Mouse (Mus musculus) brown adipose tissue, adult 24 weeks (tissue): ENCODE data around the gene Neurog3. TPM values are rescaled to one million over a fixed set of nuclear protein-coding genes. Genes with fewer than 3 reads are reported as not detected.
A peak's percentile ranks its signal among the peaks of the same experiment; 100 is the strongest.

Experiments
- H3K27ac ChIP-seq: fragments of 200-500 bp; replicated peaks from 2 replicates; pipeline ENCODE4 v1.5.1; 2012; ENCODE audit warnings: low read depth, mild to moderate bottlenecking, low read length
- H3K4me1 ChIP-seq: fragments of 200-500 bp; 2 replicates; pipeline ENCODE4 v1.6.1; 2012; ENCODE audit warnings: low read length, mixed read lengths; ENCODE audit not compliant: control insufficient read depth, insufficient read depth, insufficient read length
- H3K4me3 ChIP-seq: fragments of 200-500 bp; 2 replicates; pipeline ENCODE4 v1.5.1; 2012; ENCODE audit warnings: low read depth, mild to moderate bottlenecking, low read length, moderate library complexity; ENCODE audit not compliant: insufficient read depth
- polyA plus RNA-seq: library from polyadenylated mRNA; stranded (reverse); fragments of >200 nt; gene quantifications from 2 replicates; pipeline ENCODE4 v1.2.4, GENCODE M21; 2012; ENCODE audit not compliant: missing spikeins, insufficient read depth, insufficient read length

Neurog3 gene
- polyA plus RNA-seq: not detected in 2 replicates

DNA sequence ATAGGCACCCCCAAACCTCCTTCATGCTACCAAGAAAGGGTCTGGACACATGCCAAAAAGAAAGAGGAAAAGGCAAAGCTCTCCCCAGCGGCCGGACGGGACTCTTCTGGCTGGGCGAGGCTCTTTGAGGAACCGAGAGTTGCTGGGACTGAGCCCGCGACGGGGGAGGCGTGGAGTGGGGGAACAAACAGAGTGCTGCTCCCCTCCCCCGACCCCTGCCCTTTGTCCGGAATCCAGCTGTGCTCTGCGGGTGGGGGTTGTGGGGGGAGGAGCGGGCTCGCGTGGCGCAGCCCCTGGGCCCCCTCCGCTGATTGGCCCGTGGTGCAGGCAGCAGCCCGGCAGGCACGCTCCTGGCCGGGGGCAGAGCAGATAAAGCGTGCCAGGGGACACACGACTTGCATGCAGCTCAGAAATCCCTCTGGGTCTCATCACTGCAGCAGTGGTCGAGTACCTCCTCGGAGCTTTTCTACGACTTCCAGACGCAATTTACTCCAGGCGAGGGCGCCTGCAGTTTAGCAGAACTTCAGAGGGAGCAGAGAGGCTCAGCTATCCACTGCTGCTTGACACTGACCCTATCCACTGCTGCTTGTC is at the start of gene Neurog3:
Neurog3 (plus strand) TSS at position 400 of the 591 bp plus-strand sequence.
- Histone ChIP-seq H3K4me1 (no peaks in the 10 kb centered on the region), H3K4me3 (no peak within 1 kb of the TSS)

DNA sequence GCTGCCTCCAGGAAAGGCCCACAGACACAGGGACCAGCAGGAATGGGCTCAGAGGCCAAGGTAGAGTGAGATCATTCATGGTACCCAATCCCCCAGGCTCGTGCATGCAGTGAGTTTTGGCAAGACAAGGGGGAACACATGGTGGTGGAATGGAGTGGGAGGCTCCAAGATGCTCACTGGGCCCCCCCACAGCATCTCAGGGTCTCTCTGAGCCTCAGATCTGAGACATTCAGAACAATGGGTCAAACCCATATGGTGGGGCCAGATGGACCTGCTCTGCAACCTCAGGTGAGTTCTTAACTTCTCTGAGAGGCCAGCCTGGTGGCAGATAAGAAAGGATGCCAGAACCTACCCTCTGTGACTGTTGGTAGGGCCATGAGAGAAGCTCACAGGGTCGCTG is 46.8 kb upstream of the Neurog3 start:
- no peak overlapping the region for H3K27ac ChIP-seq
- H3K4me1 ChIP-seq: no peaks in the 10 kb centered on the region
- H3K4me3 ChIP-seq: no peak overlapping the region

More for the DNA sequence above, at the start of gene Neurog3:
- H3K27ac ChIP-seq: no peak within 1 kb of the TSS

DNA sequence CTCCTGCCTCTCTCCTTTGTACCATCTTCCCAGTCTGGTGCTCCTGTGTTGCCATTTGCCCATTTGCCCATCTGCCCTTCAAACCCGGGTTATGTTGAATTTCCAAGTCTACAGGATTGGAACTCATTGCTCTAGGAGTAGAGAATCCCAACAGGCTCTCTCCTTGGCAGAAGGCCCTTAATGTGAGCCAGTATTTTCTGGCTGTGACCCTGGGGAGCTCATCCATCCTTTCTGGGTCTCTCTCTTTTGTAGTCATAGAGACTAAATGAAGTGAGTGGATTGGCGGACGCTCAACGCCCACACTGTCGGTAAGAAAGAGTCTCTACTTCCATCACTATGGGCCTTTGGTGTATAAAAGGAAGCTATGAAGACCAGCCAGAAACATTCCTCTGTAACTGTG is 46.1 kb upstream of the Neurog3 start:
- Histone ChIP-seq H3K4me3 (no peak overlapping the region), H3K4me1 (no peaks in the 10 kb centered on the region), H3K27ac (no peak overlapping the region)

DNA sequence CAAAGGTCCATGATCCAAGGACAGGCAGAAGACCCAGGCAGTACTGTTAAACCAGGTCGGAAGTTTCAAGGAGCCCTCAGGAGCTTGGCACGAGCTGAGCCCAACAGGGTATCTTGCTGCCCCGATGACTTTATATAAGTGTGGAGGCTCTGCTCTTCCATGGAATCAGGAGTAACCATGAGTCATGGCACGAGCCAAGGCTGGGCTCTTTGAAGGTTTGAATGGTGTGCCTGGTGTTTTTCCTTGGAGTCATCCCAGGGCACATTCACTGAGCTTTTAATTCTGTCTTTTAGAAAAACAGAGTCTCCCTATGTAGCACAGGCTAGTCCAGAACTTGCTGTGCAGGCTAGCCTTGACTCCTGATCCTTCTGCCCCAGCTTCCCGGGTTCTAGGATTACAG is 44.5 kb upstream of the Neurog3 start:
- Histone ChIP-seq H3K27ac (no peak overlapping the region), H3K4me1 (no peaks in the 10 kb centered on the region), H3K4me3 (no peak overlapping the region)

DNA sequence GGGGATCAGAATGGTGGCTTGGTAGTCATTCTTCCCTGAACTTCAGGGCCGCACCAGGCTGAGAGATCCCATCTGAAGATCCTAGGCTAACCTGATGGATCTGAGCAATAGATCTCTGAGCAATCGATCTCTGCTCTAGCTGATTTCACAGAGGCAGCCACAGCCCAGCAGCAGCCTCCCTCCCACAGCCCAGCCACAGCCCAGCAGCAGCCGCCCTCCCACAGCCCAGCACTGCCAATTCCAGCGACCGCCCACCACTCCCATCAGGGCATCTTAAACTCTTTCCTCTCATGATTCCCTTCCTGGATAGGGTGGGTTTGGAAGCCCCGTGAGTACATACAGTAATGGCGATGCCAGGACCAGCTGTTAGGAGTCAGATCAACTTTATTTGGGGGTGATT is 43.8 kb upstream of the Neurog3 start:
- Histone ChIP-seq H3K4me1 (no peaks in the 10 kb centered on the region), H3K4me3 (no peak overlapping the region), H3K27ac (no peak overlapping the region)

DNA sequence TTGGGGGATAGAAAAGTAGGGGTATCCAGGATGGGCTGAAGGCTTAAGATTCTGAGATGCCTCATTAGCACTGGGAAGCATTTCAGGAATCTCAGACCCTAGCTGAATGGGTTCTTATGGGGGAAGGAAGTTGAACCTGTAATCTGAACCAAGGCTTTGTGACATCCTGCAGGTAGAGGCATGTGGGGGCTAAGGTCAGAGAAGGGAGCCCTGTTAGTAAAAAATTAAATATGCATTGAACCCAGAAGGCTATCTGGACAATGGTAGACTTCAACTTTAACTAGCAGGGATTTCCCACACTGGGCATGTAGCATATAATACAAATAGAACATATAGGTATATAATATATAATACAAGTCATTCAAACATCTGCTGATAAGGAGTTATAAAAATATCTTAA is 43.4 kb upstream of the Neurog3 start:
- H3K4me3 ChIP-seq: no peak overlapping the region
- no peak overlapping the region for H3K27ac ChIP-seq

DNA sequence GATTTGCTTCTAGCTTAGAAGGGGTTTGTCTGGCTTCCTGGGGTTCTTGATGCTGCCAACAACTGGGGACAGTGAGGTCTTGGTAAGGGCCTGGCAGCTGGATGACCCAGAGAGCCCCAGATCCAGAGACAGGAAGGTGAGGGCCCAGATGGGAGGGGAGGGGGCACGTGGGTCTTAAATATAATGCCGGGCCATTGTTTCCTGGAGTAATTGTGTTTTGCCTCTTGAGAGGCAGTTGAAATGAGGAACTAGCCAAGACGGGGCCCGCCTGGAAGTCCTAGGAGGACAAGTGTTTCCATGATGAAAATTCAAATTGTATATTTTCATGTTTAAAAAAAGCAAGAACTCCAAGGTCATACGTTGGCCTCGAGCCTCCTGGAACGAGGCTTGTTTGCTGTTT is 39.0 kb upstream of the Neurog3 start:
- no peak overlapping the region for H3K4me3 ChIP-seq
- H3K27ac ChIP-seq: no peak overlapping the region
- H3K4me1 ChIP-seq: no peaks in the 10 kb centered on the region

More for the DNA sequence above, 43.4 kb upstream of the Neurog3 start:
- H3K4me1 ChIP-seq: no peaks in the 10 kb centered on the region

DNA sequence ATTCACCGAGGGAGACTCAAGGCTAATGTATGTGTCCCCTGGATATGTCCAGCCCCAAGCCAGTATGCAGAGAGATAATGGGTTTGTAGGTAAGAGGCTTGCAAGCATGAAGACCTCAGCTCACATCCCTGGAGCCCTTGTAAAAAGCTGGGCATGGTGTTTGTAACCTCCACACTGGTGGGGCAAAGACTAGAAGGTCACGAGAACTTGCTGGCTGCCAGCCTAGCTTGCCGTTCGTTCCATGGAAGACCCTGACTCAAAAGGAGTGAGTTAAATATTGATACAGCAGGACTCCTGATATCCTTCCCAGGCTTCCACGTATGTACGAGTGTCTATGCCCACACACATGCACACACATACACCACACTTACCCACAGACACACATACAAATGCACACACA is 38.5 kb upstream of the Neurog3 start:
- no peaks in the 10 kb centered on the region for H3K4me1 ChIP-seq
- H3K27ac ChIP-seq: no peak overlapping the region
- H3K4me3 ChIP-seq: no peak overlapping the region

DNA sequence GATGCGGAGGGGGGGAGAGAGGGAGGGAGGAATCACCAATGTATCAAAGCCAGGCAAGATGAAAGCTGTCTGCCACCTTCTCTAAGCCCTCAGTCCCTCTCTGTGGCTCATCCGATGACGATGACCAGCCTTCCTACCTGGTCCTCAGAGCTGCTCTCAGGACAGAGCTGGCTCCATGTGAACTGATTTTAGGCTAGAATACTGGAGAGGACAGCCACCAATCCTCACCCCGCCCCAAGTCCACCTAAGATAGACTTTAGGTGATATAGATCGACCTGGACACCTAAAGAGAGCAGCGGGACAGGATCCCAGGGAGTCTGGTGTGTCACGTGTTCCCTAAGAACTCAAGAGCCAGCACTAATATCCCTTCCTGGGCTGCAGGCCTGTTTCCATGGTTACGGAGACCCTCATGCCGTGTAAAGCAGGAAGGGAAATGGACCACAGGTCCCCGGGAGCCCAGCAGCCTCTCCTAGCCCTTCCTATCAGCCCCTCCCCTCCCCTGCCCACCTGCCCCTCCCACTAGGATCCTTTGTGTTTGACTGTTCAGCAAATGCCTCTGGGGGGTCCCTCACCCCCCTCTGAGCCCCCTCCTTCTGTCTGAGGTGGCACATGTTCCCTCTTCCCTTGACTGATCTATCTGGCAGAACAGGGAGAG is 33.0 kb upstream of the Neurog3 start:
- no peaks in the 10 kb centered on the region for H3K4me1 ChIP-seq
- no peak overlapping the region for H3K4me3 ChIP-seq
- H3K27ac ChIP-seq: no peak overlapping the region

DNA sequence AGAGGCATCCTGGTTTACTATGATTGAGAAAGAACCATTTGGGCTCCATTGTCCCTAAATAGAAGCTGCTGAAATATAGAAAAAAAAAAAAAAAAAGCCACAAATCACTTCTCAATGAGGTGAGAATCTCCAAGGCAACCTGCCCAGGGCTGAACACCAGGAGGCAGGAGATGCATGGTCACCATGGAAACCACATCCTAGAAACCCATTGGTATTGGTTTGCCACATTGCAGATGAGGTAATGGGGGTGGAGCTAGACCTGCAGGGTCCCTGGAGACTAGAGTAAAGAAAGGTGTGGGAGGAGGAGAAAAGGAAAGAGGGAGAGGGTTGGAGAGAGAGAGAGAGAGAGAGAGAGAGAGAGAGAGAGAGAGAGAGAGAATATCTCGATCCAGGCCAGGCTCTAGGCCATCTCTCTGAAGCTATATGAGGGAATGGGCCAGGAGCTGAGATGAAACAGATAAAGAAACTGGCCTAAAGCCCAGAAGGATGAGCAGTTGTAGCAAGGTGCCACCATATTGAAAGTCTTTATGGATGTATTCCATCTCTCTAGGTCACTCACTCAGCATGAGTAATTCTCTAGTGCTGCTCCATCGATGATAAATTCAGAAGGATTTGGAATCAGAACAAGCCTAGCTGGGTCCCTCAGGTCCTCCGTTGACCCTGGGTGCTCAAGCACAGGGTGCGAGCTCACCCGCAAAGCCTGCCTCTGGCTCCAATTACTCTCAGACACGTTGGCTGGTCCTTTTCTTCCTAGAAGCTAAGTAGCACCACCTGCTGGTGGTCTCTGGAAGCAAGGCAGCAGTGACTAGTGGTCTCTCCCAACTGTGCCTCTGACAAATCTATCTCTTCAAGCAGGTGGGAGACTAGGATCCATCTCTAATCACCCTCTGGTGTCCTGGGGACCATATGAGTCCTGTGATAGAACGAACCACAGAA is 31.1 kb upstream of the Neurog3 start:
- no peak overlapping the region for H3K4me3 ChIP-seq
- no peaks in the 10 kb centered on the region for H3K4me1 ChIP-seq
- no peak overlapping the region for H3K27ac ChIP-seq

DNA sequence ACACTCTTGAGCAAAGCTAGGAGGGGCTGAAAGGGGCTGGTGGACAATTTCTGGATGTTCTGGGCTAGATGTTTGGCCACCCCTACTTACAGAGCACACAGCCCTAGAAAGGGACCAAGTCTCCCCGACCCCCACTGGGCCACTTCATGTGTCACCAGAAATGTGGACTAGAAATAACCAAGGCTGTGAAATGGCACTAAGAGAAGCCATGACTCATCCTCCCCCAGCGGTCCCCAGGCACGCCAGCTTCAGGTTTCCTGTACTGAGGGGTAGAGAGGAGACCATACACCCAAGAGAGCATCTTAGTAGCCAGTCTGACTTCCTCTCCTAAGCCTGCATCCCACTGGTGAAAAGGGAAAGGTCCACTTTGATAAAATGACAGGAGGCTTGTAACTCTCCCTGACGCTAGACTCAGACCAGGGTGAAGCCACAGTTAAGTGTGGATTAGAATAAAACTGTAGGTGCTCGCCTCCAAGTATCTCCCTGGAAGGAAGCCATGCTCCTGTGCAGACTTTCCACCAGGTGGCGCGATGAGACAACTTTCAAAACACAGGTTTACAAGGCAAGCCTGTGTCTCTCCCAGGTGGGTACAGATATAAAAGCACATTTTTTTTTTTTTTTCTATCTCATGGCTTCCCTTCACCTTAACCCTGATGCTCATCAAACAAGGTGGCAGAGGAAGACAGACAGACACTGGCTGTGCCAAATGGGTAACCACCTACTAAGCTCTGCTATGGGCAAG is 27.9 kb upstream of the Neurog3 start:
- Histone ChIP-seq H3K4me1 (no peaks in the 10 kb centered on the region), H3K27ac (no peak overlapping the region), H3K4me3 (no peak overlapping the region)

DNA sequence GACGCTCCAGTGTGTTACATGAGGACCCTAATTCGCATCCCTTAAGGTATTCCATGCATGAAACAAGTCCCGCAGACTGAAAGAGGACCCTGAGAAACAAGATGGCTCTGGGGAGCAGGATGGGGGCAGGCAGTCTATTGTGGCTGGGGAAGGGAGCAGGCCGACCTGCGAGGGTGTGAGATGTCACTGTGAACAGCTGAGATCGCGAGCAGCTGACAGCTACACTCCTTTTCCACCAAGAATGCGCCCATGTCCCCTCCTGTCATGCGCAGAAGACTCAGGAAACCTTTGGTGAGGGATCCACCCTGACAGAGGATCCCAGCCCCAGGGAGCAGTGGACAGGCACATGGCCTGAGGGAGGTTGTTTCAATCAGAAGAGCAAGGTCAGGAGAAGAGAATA is 25.8 kb upstream of the Neurog3 start:
- Histone ChIP-seq H3K4me1 (0 out of 2 replicates have a peak, but pooled peaks cover 2% of the 10 kb centered on the region), H3K27ac (no peak overlapping the region), H3K4me3 (no peak overlapping the region)

DNA sequence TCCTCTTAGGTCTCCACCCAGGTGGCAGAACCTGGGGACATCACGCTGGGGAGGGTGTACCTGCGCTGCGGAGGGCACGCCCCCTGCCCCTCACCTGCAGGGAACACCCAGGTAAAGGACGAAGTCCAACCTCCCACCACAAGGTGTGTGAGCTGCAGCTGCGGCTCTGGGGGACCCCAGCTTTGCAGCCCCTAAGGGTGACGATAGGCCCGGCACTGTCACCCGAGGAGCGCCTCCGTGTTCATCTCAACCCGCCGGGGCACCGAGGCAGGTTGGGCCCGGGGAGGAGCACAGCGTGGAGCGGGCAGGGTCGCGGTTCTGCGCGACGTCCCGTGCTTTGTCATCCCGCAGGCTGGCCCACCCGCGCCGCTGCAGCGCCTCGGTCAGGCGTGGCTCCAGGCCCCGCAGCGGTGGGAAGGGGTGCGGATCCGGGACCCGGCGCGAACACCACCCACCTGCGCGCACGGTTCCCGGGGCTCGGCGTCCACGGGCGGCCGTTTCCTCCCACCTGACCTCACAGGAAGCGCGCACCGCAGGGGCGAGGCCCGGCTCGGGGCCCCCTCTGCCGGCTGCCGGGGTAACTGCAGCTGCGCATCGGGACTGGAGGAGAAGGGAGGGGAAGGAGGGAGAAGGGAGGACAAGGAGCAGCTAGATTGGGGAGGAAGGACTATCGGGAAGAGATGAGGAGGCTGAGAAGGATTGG is 22.2 kb upstream of the Neurog3 start:
- Histone ChIP-seq H3K27ac (no peak overlapping the region), H3K4me3 (peak overlapping the region; percentile 55)

DNA sequence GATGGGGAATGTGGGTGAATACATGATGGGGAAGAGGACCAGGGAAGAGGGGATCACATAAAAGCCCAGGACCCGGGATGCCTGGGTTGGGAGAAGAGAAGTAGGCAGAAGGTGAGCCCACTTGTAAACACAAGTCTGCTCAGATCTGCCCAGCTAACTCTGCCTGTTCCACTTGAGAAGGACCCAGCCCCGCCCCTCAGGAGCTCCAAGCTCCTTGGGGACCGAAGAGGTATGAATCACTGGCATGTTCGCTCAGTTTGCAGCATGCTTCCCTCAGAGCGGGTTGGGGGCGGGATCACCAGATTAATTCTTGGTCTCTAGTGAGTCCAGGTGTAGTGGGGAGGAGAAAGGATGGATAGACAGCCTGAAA is 21.7 kb upstream of the Neurog3 start:
- H3K4me1 ChIP-seq: 0 out of 2 replicates have a peak, but pooled peaks cover 2% of the 10 kb centered on the region
- H3K4me3 ChIP-seq: peak overlapping the region; percentile 55; the same call in 1 of the 2 replicates

More for the DNA sequence above, 22.2 kb upstream of the Neurog3 start:
- 0 out of 2 replicates have a peak, but pooled peaks cover 2% of the 10 kb centered on the region for H3K4me1 ChIP-seq

More for the DNA sequence above, 21.7 kb upstream of the Neurog3 start:
- no peak overlapping the region for H3K27ac ChIP-seq
